Mouse (Mus musculus): ENCODE data around the gene Nck2. TPM values are rescaled to one million over a fixed set of nuclear protein-coding genes. Genes with fewer than 3 reads are reported as not detected.

Gene Nck2
- polyA plus RNA-seq, 1 experiment from 2014 or later = 6.0 TPM

GRCm38 (mm10) chr1:43399602-43400216 is 44.7 kb upstream of the Nck2 start:
- ATAC-seq = peak; percentile 46
- TF ChIP-seq EP300 (IDR thresholded peaks at IDR 0.05; ENCODE audit: low read depth) = peak; percentile 79
- no peak for TF ChIP-seq CTCF (IDR thresholded peaks at IDR 0.05; ENCODE audit: low read depth)
- 35% methylated on average over 8 of the region's 8 CpGs for WGBS (ENCODE audit: insufficient replicate concordance)

GRCm38 (mm10) chr1:43400655-43401054 is 43.7 kb upstream of the Nck2 start:
- Histone ChIP-seq H3K4me1 (ENCODE audit: insufficient read depth) (peaks cover 9% of the 10 kb centered on the region; the same call in 1 of the 2 replicates), H3K4me3 (ENCODE audit: low read depth, low read length) (no peak overlapping the region), H3K27me3 (ENCODE audit: insufficient read depth, low read length) (no peaks in the 10 kb centered on the region), H3K4me2 (ENCODE audit: low read depth, low read length) (no peak overlapping the region), H3K9ac (replicated peaks) (no peak overlapping the region), H3K27ac (ENCODE audit: low read depth) (no peak overlapping the region), H3K9me3 (ENCODE audit: low read length) (no peaks in the 10 kb centered on the region), H3K36me3 (replicated peaks; ENCODE audit: insufficient read depth, low read length) (no peaks in the 10 kb centered on the region)
- WGBS (ENCODE audit: insufficient replicate concordance) = 76% methylated on average over 3 of the region's 3 CpGs
- no peak for TF ChIP-seq EP300 (IDR thresholded peaks at IDR 0.05; ENCODE audit: low read depth)
- no peak for TF ChIP-seq CTCF (IDR thresholded peaks at IDR 0.05; ENCODE audit: low read depth)
- no peak for ATAC-seq
- no peak for DNase-seq

More at GRCm38 (mm10) chr1:43399602-43400216, 44.7 kb upstream of the Nck2 start:
- H3K27me3 ChIP-seq (ENCODE audit: insufficient read depth, low read length) = no peaks in the 10 kb centered on the region
- no peak overlapping the region for H3K4me2 ChIP-seq (ENCODE audit: low read depth, low read length)
- peaks cover 9% of the 10 kb centered on the region; the same call in 1 of the 2 replicates for H3K4me1 ChIP-seq (ENCODE audit: insufficient read depth)
- H3K36me3 ChIP-seq (replicated peaks; ENCODE audit: insufficient read depth, low read length) = no peaks in the 10 kb centered on the region
- no peak overlapping the region for H3K27ac ChIP-seq (ENCODE audit: low read depth)
- H3K4me3 ChIP-seq (ENCODE audit: low read depth, low read length) = no peak overlapping the region
- H3K9ac ChIP-seq (replicated peaks) = no peak overlapping the region
- DNase-seq = no peak
- no peaks in the 10 kb centered on the region for H3K9me3 ChIP-seq (ENCODE audit: low read length)

- H3K9me3 ChIP-seq (ENCODE audit: low read length) = no peaks in the 10 kb centered on the region
- peaks cover 9% of the 10 kb centered on the region; the same call in 1 of the 2 replicates for H3K4me1 ChIP-seq (ENCODE audit: insufficient read depth)
- DNase-seq (peak; percentile 49), ATAC-seq (peak; percentile 84)
- no peak for TF ChIP-seq EP300 (IDR thresholded peaks at IDR 0.05; ENCODE audit: low read depth)
- TF ChIP-seq CTCF (IDR thresholded peaks at IDR 0.05; ENCODE audit: low read depth) = peak; percentile 42
- no peak overlapping the region for H3K9ac ChIP-seq (replicated peaks)
- no peak overlapping the region for H3K4me3 ChIP-seq (ENCODE audit: low read depth, low read length)
- H3K27me3 ChIP-seq (ENCODE audit: insufficient read depth, low read length) = no peaks in the 10 kb centered on the region
- no peak overlapping the region for H3K4me2 ChIP-seq (ENCODE audit: low read depth, low read length)
- H3K36me3 ChIP-seq (replicated peaks; ENCODE audit: insufficient read depth, low read length) = no peaks in the 10 kb centered on the region
- no peak overlapping the region for H3K27ac ChIP-seq (ENCODE audit: low read depth)
Observed at GRCm38 (mm10) chr1:43403341-43403740, 41.0 kb upstream of the Nck2 start.

- Histone ChIP-seq H3K4me2 (ENCODE audit: low read depth, low read length) (no peak overlapping the region), H3K9ac (replicated peaks) (no peak overlapping the region), H3K27me3 (ENCODE audit: insufficient read depth, low read length) (no peaks in the 10 kb centered on the region), H3K27ac (ENCODE audit: low read depth) (no peak overlapping the region), H3K36me3 (replicated peaks; ENCODE audit: insufficient read depth, low read length) (no peaks in the 10 kb centered on the region), H3K9me3 (ENCODE audit: low read length) (no peaks in the 10 kb centered on the region), H3K4me3 (ENCODE audit: low read depth, low read length) (no peak overlapping the region), H3K4me1 (ENCODE audit: insufficient read depth) (no peaks in the 10 kb centered on the region)
- DNase-seq (no peak), ATAC-seq (no peak)
- TF ChIP-seq EP300 (IDR thresholded peaks at IDR 0.05; ENCODE audit: low read depth) = no peak
- 45% methylated on average over 9 of the region's 9 CpGs for WGBS (ENCODE audit: insufficient replicate concordance)
Observed at GRCm38 (mm10) chr1:43404693-43405678, 39.4 kb upstream of the Nck2 start.

- Histone ChIP-seq H3K4me2 (ENCODE audit: low read depth, low read length) (no peak overlapping the region), H3K27me3 (ENCODE audit: insufficient read depth, low read length) (no peaks in the 10 kb centered on the region), H3K27ac (ENCODE audit: low read depth) (no peak overlapping the region), H3K9me3 (ENCODE audit: low read length) (no peaks in the 10 kb centered on the region), H3K36me3 (replicated peaks; ENCODE audit: insufficient read depth, low read length) (no peaks in the 10 kb centered on the region), H3K4me1 (ENCODE audit: insufficient read depth) (peaks cover 13% of the 10 kb centered on the region), H3K4me3 (ENCODE audit: low read depth, low read length) (no peak overlapping the region), H3K9ac (replicated peaks) (no peak overlapping the region)
- WGBS (ENCODE audit: insufficient replicate concordance) = 46% methylated on average over 4 of the region's 4 CpGs
- TF ChIP-seq CTCF (IDR thresholded peaks at IDR 0.05; ENCODE audit: low read depth) = no peak
- no peak for TF ChIP-seq EP300 (IDR thresholded peaks at IDR 0.05; ENCODE audit: low read depth)
- DNase-seq (no peak), ATAC-seq (no peak)
Observed at GRCm38 (mm10) chr1:43409019-43409418, 35.4 kb upstream of the Nck2 start.

- Histone ChIP-seq H3K27ac (ENCODE audit: low read depth) (0 out of 2 replicates have a peak overlapping the region, but pooled peaks have one; percentile 19), H3K27me3 (ENCODE audit: insufficient read depth, low read length) (no peaks in the 10 kb centered on the region), H3K9ac (replicated peaks) (no peak overlapping the region), H3K4me3 (ENCODE audit: low read depth, low read length) (no peak overlapping the region), H3K36me3 (replicated peaks; ENCODE audit: insufficient read depth, low read length) (no peaks in the 10 kb centered on the region), H3K9me3 (ENCODE audit: low read length) (no peaks in the 10 kb centered on the region), H3K4me1 (ENCODE audit: insufficient read depth) (peaks cover 19% of the 10 kb centered on the region), H3K4me2 (ENCODE audit: low read depth, low read length) (no peak overlapping the region)
- DNase-seq = no peak
- peak; percentile 31 for ATAC-seq
- TF ChIP-seq CTCF (IDR thresholded peaks at IDR 0.05; ENCODE audit: low read depth) (no peak), EP300 (IDR thresholded peaks at IDR 0.05; ENCODE audit: low read depth) (peak; percentile 51)
- 45% methylated on average over 3 of the region's 3 CpGs for WGBS (ENCODE audit: insufficient replicate concordance)
Observed at GRCm38 (mm10) chr1:43412825-43413224, 31.6 kb upstream of the Nck2 start.

All from liver, postnatal 0 days (tissue).